Mouse (Mus musculus) spleen, adult 12 weeks (tissue): ENCODE data around the gene Olfr1039.
"Not testable (repeated sequence)": the region's sequence is repeated elsewhere in the genome, so short reads cannot be mapped to it uniquely, and the experiment has no call there.

Source experiments
- DNase-seq: peaks from one replicate; pipeline ENCODE4 v3.0.0; 2022; ENCODE audit warnings: low spot score

Olfr1039 gene

GRCm38 (mm10) chr2:86135828-86136227 lies at the start of gene Olfr1039:
Gene Olfr1039 (minus strand): TSS chr2:86135928.
- DNase-seq, result no peak

GRCm38 (mm10) chr2:86179950-86180349 lies 44.2 kb upstream of the Olfr1039 start:
- no peak for DNase-seq

- no peak for DNase-seq
These were observed 42.0 kb upstream of the Olfr1039 start, which contains the start of gene Olfr1044 for GRCm38 (mm10) chr2:86177720-86178119. Gene Olfr1044 (minus strand): TSS chr2:86177820.

GRCm38 (mm10) chr2:86175422-86175821 lies 39.7 kb upstream of the Olfr1039 start:
- DNase-seq, result not testable (repeated sequence)

- DNase-seq, result no peak
These were observed 31.7 kb upstream of the Olfr1039 start, which contains the start of gene Olfr1043 for GRCm38 (mm10) chr2:86167422-86167821. Gene Olfr1043 (minus strand): TSS chr2:86167522.

GRCm38 (mm10) chr2:86161738-86162137 lies 26.0 kb upstream of the Olfr1039 start, which contains the start of gene Olfr1042:
Gene Olfr1042 (minus strand): TSS chr2:86161838.
- DNase-seq, result no peak

- no peak for DNase-seq
These were observed 10.9 kb upstream of the Olfr1039 start, which contains the start of gene Olfr1040 for GRCm38 (mm10) chr2:86146632-86147031. Gene Olfr1040 (minus strand): TSS chr2:86146732.

GRCm38 (mm10) chr2:86087285-86087684 lies 48.4 kb downstream of the Olfr1039 start, which contains the start of gene Olfr1037:
Gene Olfr1037 (minus strand): TSS chr2:86087385.
- DNase-seq, result no peak

- not testable (repeated sequence) for DNase-seq
These were observed 55.2 kb downstream of the Olfr1039 start for GRCm38 (mm10) chr2:86080478-86080877.
